Mouse (Mus musculus) midbrain, embryonic 12.5 days (tissue): Measurements from ENCODE around the gene Smagp. TPM values are rescaled to one million over a fixed set of nuclear protein-coding genes. Genes with fewer than 3 reads are reported as not detected.

Experiments
- ATAC-seq: fragments of 200-750 bp; cut with Nextera tagmentation; 2 replicates; pipeline ENCODE4 v1.8.0; 2017; ENCODE audit warnings: low read depth, moderate TSS enrichment, moderate library complexity; ENCODE audit not compliant: low FRiP score
- H3K27ac ChIP-seq: fragments of 300-500 bp; sonication (generic); replicated peaks from 2 replicates; pipeline ENCODE4 v1.5.1; 2016; ENCODE audit warnings: mild to moderate bottlenecking
- H3K27me3 ChIP-seq: fragments of 300-500 bp; sonication (generic); 2 replicates; pipeline ENCODE4 v1.6.1; 2016; ENCODE audit warnings: mild to moderate bottlenecking
- H3K36me3 ChIP-seq: fragments of 300-500 bp; sonication (generic); 2 replicates; pipeline ENCODE4 v1.6.1; 2016
- H3K4me1 ChIP-seq: fragments of 300-500 bp; sonication (generic); 2 replicates; pipeline ENCODE4 v1.6.1; 2016
- H3K4me2 ChIP-seq: fragments of 300-500 bp; sonication (generic); replicated peaks from 2 replicates; pipeline ENCODE4 v1.6.1; 2016; ENCODE audit warnings: mild to moderate bottlenecking, moderate library complexity
- H3K4me3 ChIP-seq: fragments of 300-500 bp; sonication (generic); 2 replicates; pipeline ENCODE4 v1.5.1; 2016; ENCODE audit warnings: mild to moderate bottlenecking
- H3K9ac ChIP-seq: fragments of 300-500 bp; sonication (generic); replicated peaks from 2 replicates; pipeline ENCODE4 v1.6.1; 2016; ENCODE audit warnings: mild to moderate bottlenecking, moderate library complexity
- H3K9me3 ChIP-seq: fragments of 300-500 bp; sonication (generic); 2 replicates; pipeline ENCODE4 v1.6.1; 2016; ENCODE audit warnings: mild to moderate bottlenecking
- WGBS: fragments of 180-500 bp; shearing (Covaris S2); methylation state at CpG from one replicate; pipeline ENCODE4 v1.1.7; 2016; 5-methylcytosine and 5-hydroxymethylcytosine counted together
- polyA plus RNA-seq: library from polyadenylated mRNA; unstranded; fragments of >200 nt; fragmentation: Nextera tagmentation; extraction: Ambion mirVana; gene quantifications from 2 replicates; pipeline ENCODE4 v1.2.1, GENCODE M21; 2016

Smagp gene
- polyA plus RNA-seq, 1 experiment from 2014 or later = 5.5 TPM

- Histone ChIP-seq H3K9me3 (no peaks in the 10 kb centered on the region), H3K9ac (peak overlapping the region; percentile 96), H3K4me2 (peak overlapping the region; percentile 76), H3K4me3 (no peak overlapping the region; the same call in 1 of the 2 replicates), H3K27ac (no peak overlapping the region; the same call in 1 of the 2 replicates), H3K4me1 (peaks cover 30% of the 10 kb centered on the region), H3K27me3 (peaks cover 29% of the 10 kb centered on the region), H3K36me3 (no peaks in the 10 kb centered on the region)
- ATAC-seq = no peak
- WGBS = 12% methylated on average over 21 of the region's 21 CpGs
These were observed 36.0 kb downstream of the Smagp start for GRCm38 (mm10) chr15:100600696-100601272.

GRCm38 (mm10) chr15:100600047-100600695, 36.6 kb downstream of the Smagp start:
- Histone ChIP-seq H3K4me2 (peak overlapping the region; percentile 76), H3K9me3 (no peaks in the 10 kb centered on the region), H3K4me1 (peaks cover 24% of the 10 kb centered on the region), H3K9ac (peak overlapping the region; percentile 96), H3K27ac (peak overlapping the region; percentile 90), H3K36me3 (no peaks in the 10 kb centered on the region), H3K27me3 (peaks cover 29% of the 10 kb centered on the region), H3K4me3 (peak overlapping the region; percentile 86)
- ATAC-seq = peak; percentile 76
- WGBS = 2% methylated on average over 35 of the region's 35 CpGs

- H3K4me2 ChIP-seq = peak within 1 kb of the TSS; percentile 76
- no peaks in the 10 kb centered on the region for H3K9me3 ChIP-seq
- H3K36me3 ChIP-seq = no peaks in the 10 kb centered on the region
- peak within 1 kb of the TSS; percentile 86 for H3K4me3 ChIP-seq
- peak; percentile 75 for ATAC-seq
- peaks cover 17% of the 10 kb centered on the region for H3K4me1 ChIP-seq
- under 1% methylated on average over 59 of the region's 76 CpGs for WGBS
- H3K9ac ChIP-seq = peak within 1 kb of the TSS; percentile 96
- H3K27me3 ChIP-seq = peaks cover 29% of the 10 kb centered on the region
- H3K27ac ChIP-seq = peak within 1 kb of the TSS; percentile 90
These were observed 37.3 kb downstream of the Smagp start, which contains the start of gene Pou6f1 for GRCm38 (mm10) chr15:100599276-100600046. Gene Pou6f1 (minus strand): TSS chr15:100599984.

- H3K36me3 ChIP-seq = peaks cover 2% of the 10 kb centered on the region; the same call in 1 of the 2 replicates
- H3K9ac ChIP-seq = peak overlapping the region; percentile 96
- H3K4me2 ChIP-seq = peak overlapping the region; percentile 76
- peaks cover 14% of the 10 kb centered on the region for H3K4me1 ChIP-seq
- H3K9me3 ChIP-seq = no peaks in the 10 kb centered on the region
- peak overlapping the region; percentile 86 for H3K4me3 ChIP-seq
- 1% methylated on average over 12 of the region's 12 CpGs for WGBS
- H3K27ac ChIP-seq = peak overlapping the region; percentile 90
- peaks cover 29% of the 10 kb centered on the region for H3K27me3 ChIP-seq
- ATAC-seq = peak; percentile 16; the same call in 1 of the 2 replicates
These were observed 37.9 kb downstream of the Smagp start for GRCm38 (mm10) chr15:100598883-100599275.

GRCm38 (mm10) chr15:100598287-100598882, 38.4 kb downstream of the Smagp start:
- Histone ChIP-seq H3K27me3 (peaks cover 24% of the 10 kb centered on the region), H3K4me3 (peak overlapping the region; percentile 86), H3K9ac (peak overlapping the region; percentile 96), H3K27ac (peak overlapping the region; percentile 90), H3K36me3 (peaks cover 6% of the 10 kb centered on the region; the same call in 1 of the 2 replicates), H3K9me3 (no peaks in the 10 kb centered on the region), H3K4me2 (peak overlapping the region; percentile 76), H3K4me1 (peaks cover 14% of the 10 kb centered on the region)
- no peak for ATAC-seq
- WGBS = 32% methylated on average over 9 of the region's 9 CpGs

- ATAC-seq = no peak
- no peaks in the 10 kb centered on the region for H3K4me1 ChIP-seq
- H3K4me2 ChIP-seq = no peak overlapping the region
- no peak overlapping the region for H3K27ac ChIP-seq
- WGBS = 85% methylated on average over 6 of the region's 6 CpGs
- H3K27me3 ChIP-seq = no peaks in the 10 kb centered on the region
- H3K9me3 ChIP-seq = no peaks in the 10 kb centered on the region
- H3K9ac ChIP-seq = no peak overlapping the region
- H3K36me3 ChIP-seq = peaks cover 31% of the 10 kb centered on the region
- no peak overlapping the region for H3K4me3 ChIP-seq
These were observed 43.9 kb downstream of the Smagp start for GRCm38 (mm10) chr15:100592817-100593216.

GRCm38 (mm10) chr15:100590436-100590835, 46.3 kb downstream of the Smagp start:
- Histone ChIP-seq H3K27ac (no peak overlapping the region), H3K9me3 (no peaks in the 10 kb centered on the region), H3K27me3 (no peaks in the 10 kb centered on the region), H3K4me2 (no peak overlapping the region), H3K4me3 (no peak overlapping the region), H3K4me1 (no peaks in the 10 kb centered on the region), H3K9ac (no peak overlapping the region), H3K36me3 (peaks cover 55% of the 10 kb centered on the region)
- 79% methylated on average over 8 of the region's 8 CpGs for WGBS
- ATAC-seq = no peak

GRCm38 (mm10) chr15:100588297-100588696, 48.4 kb downstream of the Smagp start:
- no peak overlapping the region for H3K4me2 ChIP-seq
- H3K4me1 ChIP-seq = no peaks in the 10 kb centered on the region
- ATAC-seq = no peak
- no peak overlapping the region for H3K4me3 ChIP-seq
- no peak overlapping the region for H3K9ac ChIP-seq
- H3K9me3 ChIP-seq = no peaks in the 10 kb centered on the region
- no peaks in the 10 kb centered on the region for H3K27me3 ChIP-seq
- 82% methylated on average over 6 of the region's 6 CpGs for WGBS
- H3K36me3 ChIP-seq = peaks cover 62% of the 10 kb centered on the region
- no peak overlapping the region for H3K27ac ChIP-seq

GRCm38 (mm10) chr15:100587166-100587565, 49.6 kb downstream of the Smagp start:
- H3K4me3 ChIP-seq = no peak overlapping the region
- 85% methylated on average over 4 of the region's 4 CpGs for WGBS
- no peak for ATAC-seq
- no peak overlapping the region for H3K27ac ChIP-seq
- no peaks in the 10 kb centered on the region for H3K9me3 ChIP-seq
- H3K4me1 ChIP-seq = no peaks in the 10 kb centered on the region
- no peaks in the 10 kb centered on the region for H3K27me3 ChIP-seq
- peaks cover 72% of the 10 kb centered on the region for H3K36me3 ChIP-seq
- H3K4me2 ChIP-seq = no peak overlapping the region
- H3K9ac ChIP-seq = no peak overlapping the region

- Histone ChIP-seq H3K27me3 (no peaks in the 10 kb centered on the region), H3K4me1 (no peaks in the 10 kb centered on the region), H3K9ac (no peak overlapping the region), H3K9me3 (no peaks in the 10 kb centered on the region), H3K27ac (no peak overlapping the region), H3K4me3 (no peak overlapping the region), H3K36me3 (peaks cover 69% of the 10 kb centered on the region), H3K4me2 (no peak overlapping the region)
- no peak for ATAC-seq
- WGBS = 90% methylated on average over 16 of the region's 16 CpGs
These were observed 50.8 kb downstream of the Smagp start for GRCm38 (mm10) chr15:100585931-100586330.

- Histone ChIP-seq H3K4me3 (no peak overlapping the region), H3K27ac (no peak overlapping the region), H3K9ac (no peak overlapping the region), H3K4me1 (no peaks in the 10 kb centered on the region), H3K27me3 (no peaks in the 10 kb centered on the region), H3K9me3 (no peaks in the 10 kb centered on the region), H3K36me3 (peaks cover 73% of the 10 kb centered on the region), H3K4me2 (no peak overlapping the region)
- ATAC-seq = no peak
- 92% methylated on average over 10 of the region's 10 CpGs for WGBS
These were observed 56.6 kb downstream of the Smagp start for GRCm38 (mm10) chr15:100580108-100580507.
